Mouse (Mus musculus) gastrocnemius, postnatal 10 days (tissue): ENCODE data around the gene Cnnm1. TPM values are rescaled to one million over a fixed set of nuclear protein-coding genes. Genes with fewer than 3 reads are reported as not detected.
"Not testable (repeated sequence)": the region's sequence is repeated elsewhere in the genome, so short reads cannot be mapped to it uniquely, and the experiment has no call there.

ENCODE experiments used
- DNase-seq: peaks from one replicate; pipeline ENCODE4 v3.0.0; 2021; ENCODE audit warnings: mixed read lengths
- total RNA-seq, 2 experiments: library from RNA; stranded (reverse); gene quantifications; 2 replicates each; pipeline ENCODE4 v1.2.3; 2021

Cnnm1 gene
- total RNA-seq, 2 experiments from 2014 or later: 0.28 to 0.29 TPM

DNA sequence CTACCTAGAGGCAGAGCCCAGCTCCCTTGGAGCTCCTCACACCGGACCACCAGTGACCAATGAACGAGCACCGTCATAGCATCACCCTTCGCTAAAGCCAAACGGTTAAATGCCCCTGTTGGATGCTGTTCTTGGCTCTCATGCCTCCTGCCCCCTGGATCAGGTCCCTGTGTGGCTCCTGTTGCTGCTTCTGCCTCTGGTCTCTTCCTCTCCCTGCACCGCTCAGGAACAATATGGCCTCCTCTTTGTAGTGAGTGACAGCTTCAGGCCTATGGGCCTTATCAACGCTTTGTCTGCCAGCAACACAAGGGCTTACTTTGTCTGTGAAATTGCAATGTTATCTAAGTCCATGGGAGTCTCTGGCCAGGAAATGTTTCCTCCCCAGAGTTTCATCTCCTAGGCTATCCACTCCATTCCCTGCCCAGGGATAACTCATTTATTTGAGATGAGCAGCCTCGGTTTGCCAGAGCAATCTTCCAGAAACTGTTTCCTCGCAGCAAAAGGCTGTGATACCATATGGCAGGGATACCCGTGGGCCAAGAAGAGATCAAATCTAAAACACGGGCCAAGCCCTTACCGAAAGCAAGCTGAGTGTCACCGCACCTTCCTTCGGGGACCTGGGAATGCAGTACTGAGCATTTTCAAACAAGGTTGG is 25.5 kb downstream of the Cnnm1 start:
- DNase-seq: no peak

DNA sequence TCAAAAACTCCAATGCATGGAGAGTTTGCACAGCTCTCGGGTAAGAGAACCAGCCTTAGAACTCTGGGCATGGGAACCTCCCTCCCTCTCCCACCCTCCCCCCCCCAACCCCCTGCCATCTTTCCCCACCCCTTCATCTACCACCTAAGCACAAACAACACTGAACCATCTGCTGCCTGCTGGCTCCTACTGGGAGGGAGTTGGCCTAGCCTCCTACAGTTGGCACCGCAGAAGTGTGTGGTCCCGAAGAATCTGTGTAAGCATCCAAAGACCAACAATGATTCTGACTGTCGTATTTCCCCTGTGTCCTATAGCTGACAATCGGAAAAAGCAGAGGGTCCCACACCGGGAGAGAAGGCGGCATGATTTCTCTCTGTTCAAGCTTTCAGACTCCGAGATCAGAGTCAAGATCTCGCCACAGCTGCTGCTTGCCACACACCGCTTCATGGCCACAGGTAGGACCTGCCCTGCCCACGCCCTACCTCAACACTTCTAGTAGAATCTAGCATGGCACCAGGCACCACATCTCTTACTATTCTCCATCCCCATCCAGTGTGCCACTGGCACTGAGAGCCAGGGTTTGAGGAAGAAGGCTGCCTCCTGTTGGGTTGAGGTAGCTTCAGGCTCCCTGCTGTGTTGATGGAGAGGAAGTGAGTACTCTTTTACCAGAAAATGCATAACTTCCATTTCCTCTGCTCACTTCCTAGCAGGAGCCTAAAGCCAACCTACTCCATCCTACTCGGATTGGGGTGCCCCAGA is 27.9 kb downstream of the Cnnm1 start:
- DNase-seq: no peak

- DNase-seq: no peak
Measured at GRCm38 (mm10) chr19:43469333-43469732, 29.1 kb downstream of the Cnnm1 start.

DNA sequence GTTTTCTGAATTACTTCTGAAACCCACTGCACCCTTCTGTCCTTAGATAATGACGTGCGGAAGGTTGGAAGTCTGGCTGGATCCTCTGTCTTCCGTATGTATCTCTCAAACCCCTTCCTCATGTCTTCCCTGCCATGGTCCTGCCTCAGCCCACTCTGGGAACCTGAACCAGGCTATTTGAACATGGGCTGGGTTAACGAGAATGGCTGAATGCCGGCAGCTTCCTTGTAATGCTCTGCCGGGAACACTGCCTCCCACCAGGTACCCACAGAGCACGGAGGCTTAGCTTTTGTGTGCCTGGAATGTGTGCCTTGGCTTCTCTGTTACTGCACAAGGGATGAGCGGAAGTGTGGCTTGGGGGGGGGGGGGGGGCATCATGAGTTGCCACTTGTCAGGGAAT is 32.1 kb downstream of the Cnnm1 start:
- no peak for DNase-seq

DNA sequence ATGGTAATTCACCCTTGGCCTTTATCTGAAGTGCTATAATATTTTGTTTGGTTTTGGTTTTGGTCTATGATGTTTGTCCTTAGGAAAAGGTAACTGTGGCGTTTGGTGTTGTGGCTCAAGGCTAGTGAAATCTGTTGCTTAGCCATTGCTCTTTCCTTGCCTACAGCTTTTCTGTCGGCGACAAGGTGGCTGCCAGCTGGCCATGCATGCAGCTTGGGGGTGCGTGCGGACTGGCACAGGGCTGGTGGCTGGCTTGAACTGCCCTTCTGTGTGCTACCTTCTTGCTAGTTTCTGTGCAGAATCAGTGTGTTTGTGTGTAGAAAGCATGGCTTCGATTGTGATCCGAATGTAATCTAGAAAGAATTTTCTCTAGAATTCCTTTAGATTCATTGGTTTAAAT is 32.5 kb downstream of the Cnnm1 start:
- DNase-seq: no peak

- DNase-seq: no peak
Measured at GRCm38 (mm10) chr19:43475642-43476041, 35.4 kb downstream of the Cnnm1 start.

- DNase-seq: no peak
Measured at GRCm38 (mm10) chr19:43476063-43476462, 35.8 kb downstream of the Cnnm1 start.

DNA sequence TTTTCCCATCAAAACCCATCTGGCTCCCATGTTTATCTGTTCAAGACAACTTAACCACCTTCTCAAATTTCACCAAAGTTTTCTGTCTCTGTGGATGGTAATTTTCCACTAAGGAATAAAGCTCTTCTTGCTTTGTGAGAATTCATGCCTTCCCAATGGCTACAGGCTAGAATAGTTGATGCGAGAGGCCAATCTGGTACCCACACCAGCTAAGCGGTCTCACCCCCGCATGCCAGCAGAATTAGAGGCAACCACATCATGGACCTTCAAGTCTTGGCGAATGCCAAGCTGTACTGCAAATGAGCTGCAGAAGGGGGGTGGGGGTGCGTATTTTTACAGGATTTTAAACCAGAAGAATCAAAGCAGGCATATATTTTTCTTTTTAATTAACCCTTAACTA is 37.2 kb downstream of the Cnnm1 start:
- DNase-seq: no peak

DNA sequence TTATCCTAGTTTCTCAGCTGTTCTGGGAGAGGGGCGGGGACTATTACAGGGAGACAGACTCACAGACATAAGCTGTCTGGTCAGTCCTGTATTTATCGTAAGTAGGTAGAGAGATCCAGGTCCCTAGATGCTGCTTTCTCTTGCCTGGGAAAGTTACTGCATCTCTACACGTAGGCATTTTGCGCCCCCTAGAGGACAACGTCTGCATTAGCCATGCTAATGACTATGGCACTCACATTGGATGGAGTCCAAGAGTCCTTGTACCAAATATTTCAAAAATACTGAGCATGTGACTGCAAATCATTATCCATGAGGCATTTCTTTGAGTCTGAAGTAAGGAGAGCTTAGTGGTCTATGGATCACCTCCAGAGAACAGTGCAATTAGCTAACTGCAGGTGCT is 38.7 kb downstream of the Cnnm1 start:
- DNase-seq: peak; percentile 62

GRCm38 (mm10) chr19:43479431-43479830 is 39.2 kb downstream of the Cnnm1 start:
- DNase-seq: no peak

DNA sequence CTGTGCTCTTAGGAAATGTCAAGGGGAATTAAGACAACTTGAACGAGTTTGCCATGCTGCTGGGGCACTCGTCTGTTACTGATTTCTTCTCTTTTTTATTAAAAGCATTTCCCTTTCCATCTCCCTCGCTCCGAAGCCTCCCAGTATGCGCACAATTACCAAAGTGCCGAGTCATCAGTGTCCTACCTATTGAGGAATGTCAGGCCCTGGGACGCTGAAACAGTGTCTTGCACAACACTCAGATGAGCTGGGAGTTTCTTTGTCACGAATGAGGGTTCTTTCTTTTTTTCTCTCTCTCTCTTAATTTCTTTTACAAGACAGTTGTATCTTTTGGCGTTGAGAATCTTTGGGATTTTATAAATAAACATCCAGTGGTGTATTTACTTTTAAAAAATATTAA is 40.3 kb downstream of the Cnnm1 start:
- DNase-seq: no peak

GRCm38 (mm10) chr19:43487429-43487828 is 47.2 kb downstream of the Cnnm1 start:
- DNase-seq: no peak

DNA sequence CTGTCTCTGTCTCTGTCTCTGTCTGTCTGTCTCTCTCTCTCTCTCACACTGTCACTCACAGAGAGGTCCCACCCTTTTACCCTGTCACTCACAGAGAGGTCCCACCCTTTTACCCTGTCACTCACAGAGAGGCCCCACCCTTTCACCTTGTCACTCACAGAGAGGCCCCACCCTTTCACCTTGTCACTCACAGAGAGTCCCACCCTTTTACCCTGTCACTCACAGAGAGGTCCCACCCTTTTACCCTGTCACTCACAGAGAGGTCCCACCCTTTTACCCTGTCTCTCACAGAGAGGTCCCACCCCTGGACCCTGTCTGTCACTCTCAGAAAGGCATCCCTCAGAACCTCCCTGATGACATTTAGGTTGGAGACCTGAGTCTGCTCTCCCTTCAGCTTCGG is 53.1 kb downstream of the Cnnm1 start:
- not testable (repeated sequence) for DNase-seq

DNA sequence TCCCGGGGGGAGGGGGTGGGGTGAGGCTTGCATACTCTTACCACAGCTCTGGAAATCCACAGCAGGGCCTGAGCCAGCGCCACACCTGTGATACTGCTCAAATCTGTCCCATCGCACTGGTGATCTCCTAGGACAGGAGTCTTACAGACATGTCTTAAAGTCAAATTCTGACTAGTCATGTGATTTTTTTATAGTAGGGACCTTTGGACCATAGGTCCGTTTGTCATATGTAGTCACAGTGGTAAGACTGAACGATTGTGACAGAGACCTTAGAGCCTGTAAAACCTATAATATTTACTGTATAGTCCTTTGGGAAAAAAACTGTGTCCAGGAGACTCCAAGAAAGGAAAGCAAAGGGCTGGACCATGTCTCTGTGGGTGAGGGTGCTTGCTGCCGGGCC is 53.6 kb downstream of the Cnnm1 start:
- DNase-seq: no peak

GRCm38 (mm10) chr19:43494914-43495313 is 54.7 kb downstream of the Cnnm1 start:
- no peak for DNase-seq

- peak; percentile 47 for DNase-seq
Measured at GRCm38 (mm10) chr19:43495846-43496245, 55.6 kb downstream of the Cnnm1 start.

DNA sequence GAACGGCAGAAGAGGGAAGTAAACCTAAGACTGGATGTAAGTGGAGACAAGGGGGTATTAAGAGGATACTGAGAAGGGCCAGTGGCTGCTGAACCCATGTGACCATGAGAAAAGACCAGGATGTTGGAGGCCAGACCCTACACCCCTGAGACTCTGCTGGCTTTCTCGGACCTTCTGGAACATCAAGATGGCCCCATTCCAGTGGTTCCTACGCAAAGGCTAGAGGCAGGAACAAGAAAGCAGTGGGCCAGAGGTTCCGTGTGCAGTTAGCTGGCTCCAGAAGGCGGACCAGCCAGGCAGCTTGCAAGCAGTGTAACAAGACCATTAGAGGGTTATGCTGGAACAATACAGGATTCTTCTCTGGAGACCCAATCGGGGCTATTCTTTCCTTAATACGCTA is 57.2 kb downstream of the Cnnm1 start:
- peak; percentile 20 for DNase-seq

DNA sequence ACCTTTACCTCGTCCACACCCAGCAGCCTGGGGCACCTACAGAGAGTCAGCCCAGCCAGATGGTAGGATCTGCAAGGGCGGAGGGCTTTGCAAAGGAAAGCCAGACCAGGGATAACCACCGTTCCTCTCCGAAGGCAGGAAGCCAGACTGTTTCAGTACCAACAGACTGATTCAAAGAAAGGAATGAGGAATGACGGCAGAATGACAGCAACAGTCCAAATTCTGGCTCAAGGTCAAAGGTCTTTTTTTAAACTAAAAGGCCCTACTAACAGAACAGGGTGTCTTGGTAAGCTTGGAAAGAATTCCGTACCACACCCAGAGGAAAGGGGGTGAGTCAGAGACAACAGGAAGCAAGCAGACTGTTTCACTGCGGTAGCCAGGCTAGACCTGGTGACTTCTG is 58.6 kb downstream of the Cnnm1 start:
- no peak for DNase-seq

DNA sequence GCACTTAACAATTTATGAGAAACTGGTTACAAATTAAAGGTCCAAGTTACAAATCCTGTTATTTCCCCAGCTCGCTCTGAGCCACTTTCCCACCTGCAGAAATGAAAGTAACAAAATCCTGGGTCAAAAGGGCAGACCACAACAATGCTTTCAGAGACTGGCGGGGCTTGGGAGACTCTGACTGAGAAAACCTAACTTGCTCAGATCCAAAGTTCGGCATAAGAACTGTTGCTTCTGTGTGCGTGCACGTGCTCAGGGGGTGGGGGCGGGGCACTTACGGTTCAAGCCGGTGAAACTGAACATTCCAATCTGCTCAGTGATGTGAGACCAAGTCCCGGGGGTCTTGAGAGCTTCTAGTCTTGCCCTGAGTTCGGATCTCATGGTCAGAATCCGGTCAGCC is 62.4 kb downstream of the Cnnm1 start:
- no peak for DNase-seq

DNA sequence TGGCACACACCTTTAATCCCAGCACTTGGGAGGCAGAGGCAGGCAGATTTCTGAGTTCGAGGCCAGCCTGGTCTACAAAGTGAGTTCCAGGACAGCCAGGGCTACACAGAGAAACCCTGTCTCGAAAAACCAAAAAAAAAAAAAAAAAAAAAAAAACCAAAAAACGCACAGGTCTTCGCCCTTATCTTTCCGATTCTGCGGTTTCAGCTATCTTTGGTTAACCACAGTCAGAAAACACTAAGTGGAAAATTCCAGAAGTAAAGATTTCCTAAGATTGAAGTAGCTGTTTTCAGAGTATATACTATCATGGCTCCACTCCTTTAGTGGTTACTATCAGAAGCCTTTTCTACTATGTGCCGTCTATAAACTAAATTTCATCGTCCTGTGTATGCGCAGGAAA is 63.4 kb downstream of the Cnnm1 start:
- not testable (repeated sequence) for DNase-seq

GRCm38 (mm10) chr19:43505441-43505840 is 65.2 kb downstream of the Cnnm1 start:
- no peak for DNase-seq

- no peak for DNase-seq
Measured at GRCm38 (mm10) chr19:43510436-43511220, 70.4 kb downstream of the Cnnm1 start.
